Mouse (Mus musculus) thymus, adult 2 months (tissue): ENCODE measurements around the gene Dtymk. TPM values are rescaled to one million over a fixed set of nuclear protein-coding genes. Genes with fewer than 3 reads are reported as not detected.

ENCODE experiments used
- DNase-seq: peaks from one replicate; pipeline ENCODE4 v3.0.0; 2021
- H3K27ac ChIP-seq: fragments of 200-500 bp; 2 replicates; pipeline ENCODE4 v1.5.1; 2012; ENCODE audit warnings: low read length, control low read depth; ENCODE audit not compliant: control insufficient read depth, insufficient read depth
- H3K27me3 ChIP-seq: fragments of 200-500 bp; 2 replicates; pipeline ENCODE4 v1.6.1; 2012; ENCODE audit warnings: mild to moderate bottlenecking, low read length, moderate library complexity, mixed read lengths; ENCODE audit not compliant: control insufficient read depth, insufficient read depth
- H3K36me3 ChIP-seq: fragments of 200-500 bp; 2 replicates; pipeline ENCODE4 v1.6.1; 2012; ENCODE audit warnings: mild to moderate bottlenecking, low read length, moderate library complexity; ENCODE audit not compliant: control insufficient read depth, insufficient read depth
- H3K4me1 ChIP-seq: fragments of 200-500 bp; replicated peaks from 2 replicates; pipeline ENCODE4 v1.6.1; 2012; ENCODE audit warnings: low read length; ENCODE audit not compliant: control insufficient read depth, insufficient read depth
- H3K4me3 ChIP-seq: fragments of 200-500 bp; 2 replicates; pipeline ENCODE4 v1.5.1; 2012; ENCODE audit warnings: mild to moderate bottlenecking, low read length, control low read depth, moderate library complexity; ENCODE audit not compliant: control insufficient read depth, insufficient read depth
- CTCF ChIP-seq: fragments of 200-500 bp; IDR thresholded peaks from 2 replicates; pipeline ENCODE4 v1.5.1; 2012; ENCODE audit warnings: mild to moderate bottlenecking, control low read depth, low read length, moderate library complexity, borderline replicate concordance; ENCODE audit not compliant: control insufficient read depth, poor library complexity, insufficient read depth; ENCODE audit errors: extremely low read depth
- POLR2A ChIP-seq: fragments of 200-500 bp; IDR thresholded peaks from 2 replicates; pipeline ENCODE4 v1.6.1; 2012; ENCODE audit warnings: mild to moderate bottlenecking, low read length, control low read depth, moderate library complexity; ENCODE audit not compliant: control insufficient read depth, poor library complexity, insufficient read depth; ENCODE audit errors: extremely low read depth
- WGBS: fragments of 180-500 bp; shearing (Covaris S2); methylation state at CpG from one replicate; pipeline ENCODE4 v1.1.7; 2018; 5-methylcytosine and 5-hydroxymethylcytosine counted together
- polyA plus RNA-seq: library from polyadenylated mRNA; depleted of rRNA; stranded (reverse); fragments of >200 nt; gene quantifications from 2 replicates; pipeline ENCODE4 v1.2.3, GENCODE M21; 2012; rRNA removed

Gene Dtymk
- polyA plus RNA-seq, 1 experiment = 149 TPM

GRCm38 (mm10) chr1:93754573-93755290 is 47.0 kb downstream of the Dtymk start, which contains the start of gene Thap4:
Gene Thap4 (minus strand): TSS chr1:93754864.
- no peak within 1 kb of the TSS for H3K27ac ChIP-seq
- peak within 1 kb of the TSS; percentile 74 for H3K4me3 ChIP-seq
- no peaks in the 10 kb centered on the region for H3K27me3 ChIP-seq
- H3K4me1 ChIP-seq = peaks cover 8% of the 10 kb centered on the region
- H3K36me3 ChIP-seq = peaks cover 5% of the 10 kb centered on the region; the same call in 1 of the 2 replicates
- WGBS = under 1% methylated on average over 120 of the region's 121 CpGs
- TF ChIP-seq POLR2A (peak; percentile 72), CTCF (peak; percentile 69; the same call in 1 of the 2 replicates)
- peak; percentile 85 for DNase-seq

- peaks cover 8% of the 10 kb centered on the region for H3K4me1 ChIP-seq
- peak; percentile 40 for DNase-seq
These were observed 47.7 kb downstream of the Dtymk start for GRCm38 (mm10) chr1:93753911-93754572.

DNA sequence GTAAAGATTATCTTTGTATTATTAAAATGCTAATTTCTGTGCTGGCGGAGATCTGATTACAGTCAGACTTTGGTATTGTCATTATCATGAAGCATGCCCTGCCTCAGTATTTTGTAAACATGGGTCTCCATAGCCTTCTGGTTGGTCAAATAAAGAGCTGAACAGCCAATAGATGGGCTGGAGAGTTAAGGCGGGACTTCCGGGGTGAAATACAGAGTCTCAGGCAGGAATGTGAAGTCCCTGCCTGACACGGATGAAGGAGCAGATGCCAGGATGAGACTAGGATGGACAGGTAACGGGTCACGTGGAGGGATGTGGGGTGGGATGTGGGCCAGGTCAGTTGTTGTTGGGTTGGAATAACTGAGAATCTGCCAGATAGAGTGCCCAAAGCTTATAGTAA is 50.4 kb downstream of the Dtymk start, which contains the start of gene Atg4b:
TSS of gene Atg4b (plus strand) at position 211 of the 400 bp plus-strand sequence.
- DNase-seq = no peak
- H3K27me3 ChIP-seq = no peaks in the 10 kb centered on the region
- no peak within 1 kb of the TSS for H3K27ac ChIP-seq
- no peak within 1 kb of the TSS for H3K4me3 ChIP-seq
- WGBS = 96% methylated on average over 6 of the region's 6 CpGs
- peaks cover 6% of the 10 kb centered on the region for H3K36me3 ChIP-seq
- no peak for TF ChIP-seq POLR2A
- TF ChIP-seq CTCF = no peak
- peaks cover 5% of the 10 kb centered on the region for H3K4me1 ChIP-seq

More at GRCm38 (mm10) chr1:93753911-93754572, 47.7 kb downstream of the Dtymk start:
- no peaks in the 10 kb centered on the region for H3K27me3 ChIP-seq
- peaks cover 6% of the 10 kb centered on the region for H3K36me3 ChIP-seq
- TF ChIP-seq POLR2A (no peak), CTCF (no peak)
- H3K4me3 ChIP-seq = peak overlapping the region; percentile 74
- WGBS = under 1% methylated on average over 59 of the region's 59 CpGs
- H3K27ac ChIP-seq = no peak overlapping the region

- no peak for DNase-seq
- TF ChIP-seq CTCF (no peak), POLR2A (no peak)
- peaks cover 6% of the 10 kb centered on the region for H3K36me3 ChIP-seq
- H3K27ac ChIP-seq = no peak overlapping the region
- no peaks in the 10 kb centered on the region for H3K27me3 ChIP-seq
- H3K4me1 ChIP-seq = peaks cover under 1% of the 10 kb centered on the region
- no peak overlapping the region for H3K4me3 ChIP-seq
- 88% methylated on average over 1 of the region's 1 CpGs for WGBS
These were observed 53.2 kb downstream of the Dtymk start for GRCm38 (mm10) chr1:93748539-93748938.

- TF ChIP-seq POLR2A (no peak), CTCF (no peak)
- no peak overlapping the region for H3K4me3 ChIP-seq
- WGBS = 98% methylated on average over 5 of the region's 5 CpGs
- no peak for DNase-seq
- no peak overlapping the region for H3K27ac ChIP-seq
- H3K4me1 ChIP-seq = no peaks in the 10 kb centered on the region
- peaks cover 6% of the 10 kb centered on the region for H3K36me3 ChIP-seq
- no peaks in the 10 kb centered on the region for H3K27me3 ChIP-seq
These were observed 55.6 kb downstream of the Dtymk start for GRCm38 (mm10) chr1:93746179-93746578.

GRCm38 (mm10) chr1:93742910-93743309 is 58.8 kb downstream of the Dtymk start:
- H3K36me3 ChIP-seq = no peaks in the 10 kb centered on the region
- H3K4me1 ChIP-seq = no peaks in the 10 kb centered on the region
- no peak overlapping the region for H3K4me3 ChIP-seq
- no peak overlapping the region for H3K27ac ChIP-seq
- TF ChIP-seq POLR2A = no peak
- no peak for TF ChIP-seq CTCF
- DNase-seq = peak; percentile 18
- H3K27me3 ChIP-seq = no peaks in the 10 kb centered on the region

Other genes starting within 250 kb of the Dtymk start
- 127 and 164 TPM in 2 replicates for gene Stk25, start 143.3 kb downstream of the Dtymk start, polyA plus RNA-seq
- 19.9 and 30.7 TPM in 2 replicates for gene Bok, start 116.3 kb downstream of the Dtymk start, polyA plus RNA-seq
- gene Atg4b, start 50.4 kb downstream of the Dtymk start, polyA plus RNA-seq = 69.1 and 75.6 TPM in 2 replicates
- gene Thap4, start 47.1 kb downstream of the Dtymk start, polyA plus RNA-seq = 34.5 and 38.9 TPM in 2 replicates
- 10.9 and 11.0 TPM in 2 replicates for gene Ing5, start 2.0 kb upstream of the Dtymk start, polyA plus RNA-seq
- 29.3 and 41.7 TPM in 2 replicates for gene D2hgdh, start 23.0 kb upstream of the Dtymk start, polyA plus RNA-seq
- 1.5 and 2.6 TPM in 2 replicates for gene Gal3st2, start 59.4 kb upstream of the Dtymk start, polyA plus RNA-seq
- 2.5 and 2.6 TPM in 2 replicates for gene Gal3st2b, start 116.4 kb upstream of the Dtymk start, polyA plus RNA-seq
- gene Gal3st2c, start 188.6 kb upstream of the Dtymk start, polyA plus RNA-seq = 0.03 and 0.08 TPM in 2 replicates
- not detected in 2 replicates for gene Neu4, start 218.5 kb upstream of the Dtymk start, polyA plus RNA-seq